Mouse (Mus musculus) ZHBTc4 (cell line): ENCODE measurements around the gene Gm14085.
A peak's percentile ranks its signal among the peaks of the same experiment; 100 is the strongest.
"Not testable (repeated sequence)": the region's sequence is repeated elsewhere in the genome, so short reads cannot be mapped to it uniquely, and the experiment has no call there.

ENCODE experiments used
- DNase-seq: peaks from one replicate; pipeline ENCODE4 v3.0.0-alpha.2; 2011; ENCODE audit warnings: low read depth, low spot score

Gene Gm14085

GRCm38 (mm10) chr2:122484641-122485040, at the start of gene Gm14085:
Gm14085 (plus strand) TSS chr2:122484941.
- no peak for DNase-seq

- not testable (repeated sequence) for DNase-seq
Measured at GRCm38 (mm10) chr2:122438706-122439482, 45.8 kb upstream of the Gm14085 start.

GRCm38 (mm10) chr2:122440521-122440920, 44.2 kb upstream of the Gm14085 start:
- not testable (repeated sequence) for DNase-seq

- no peak for DNase-seq
Measured at GRCm38 (mm10) chr2:122441000-122441933, 43.5 kb upstream of the Gm14085 start.

GRCm38 (mm10) chr2:122450351-122450750, 34.4 kb upstream of the Gm14085 start:
- no peak for DNase-seq

GRCm38 (mm10) chr2:122452426-122452825, 32.3 kb upstream of the Gm14085 start:
- no peak for DNase-seq

GRCm38 (mm10) chr2:122466901-122467300, 17.8 kb upstream of the Gm14085 start:
- no peak for DNase-seq

GRCm38 (mm10) chr2:122467351-122468013, 17.3 kb upstream of the Gm14085 start:
- DNase-seq = peak; percentile 96

GRCm38 (mm10) chr2:122469221-122469620, 15.5 kb upstream of the Gm14085 start:
- DNase-seq = no peak

GRCm38 (mm10) chr2:122476585-122476984, 8.2 kb upstream of the Gm14085 start:
- no peak for DNase-seq

GRCm38 (mm10) chr2:122483787-122484186, 954 bp upstream of the Gm14085 start:
- not testable (repeated sequence) for DNase-seq

GRCm38 (mm10) chr2:122485654-122486053, 913 bp downstream of the Gm14085 start:
- not testable (repeated sequence) for DNase-seq

GRCm38 (mm10) chr2:122486122-122486521, 1.4 kb downstream of the Gm14085 start:
- DNase-seq = not testable (repeated sequence)

GRCm38 (mm10) chr2:122486674-122487073, 1.9 kb downstream of the Gm14085 start:
- DNase-seq = no peak

- DNase-seq = not testable (repeated sequence)
Measured at GRCm38 (mm10) chr2:122529696-122530095, 45.0 kb downstream of the Gm14085 start.

- DNase-seq = no peak
Measured at GRCm38 (mm10) chr2:122531290-122531689, 46.5 kb downstream of the Gm14085 start.

GRCm38 (mm10) chr2:122531726-122532125, 47.0 kb downstream of the Gm14085 start:
- DNase-seq = no peak

GRCm38 (mm10) chr2:122532136-122532801, 47.5 kb downstream of the Gm14085 start:
- no peak for DNase-seq

- DNase-seq = no peak
Measured at GRCm38 (mm10) chr2:122532802-122533186, 48.1 kb downstream of the Gm14085 start.

GRCm38 (mm10) chr2:122533378-122533777, 48.6 kb downstream of the Gm14085 start:
- DNase-seq = no peak

- DNase-seq = no peak
Measured at GRCm38 (mm10) chr2:122534671-122535070, 49.9 kb downstream of the Gm14085 start.
